Mouse (Mus musculus) testis, postnatal 10 days (tissue): ENCODE data around the gene Dpp6.

ENCODE experiments used
- DNase-seq: peaks from one replicate; pipeline ENCODE4 v3.0.0; 2021; ENCODE audit warnings: low spot score

Gene Dpp6

GRCm38 (mm10) chr5:27203131-27203530, 386.1 kb downstream of the Dpp6 start:
- DNase-seq, result no peak

GRCm38 (mm10) chr5:27204721-27205120, 387.7 kb downstream of the Dpp6 start:
- DNase-seq, result no peak

GRCm38 (mm10) chr5:27205754-27206153, 388.8 kb downstream of the Dpp6 start:
- DNase-seq, result no peak

- DNase-seq, result no peak
Measured at GRCm38 (mm10) chr5:27206213-27206612, 389.2 kb downstream of the Dpp6 start.

GRCm38 (mm10) chr5:27220116-27220515, 403.1 kb downstream of the Dpp6 start:
- DNase-seq, result no peak

- no peak for DNase-seq
Measured at GRCm38 (mm10) chr5:27242078-27242477, 425.1 kb downstream of the Dpp6 start.

- no peak for DNase-seq
Measured at GRCm38 (mm10) chr5:27243226-27243625, 426.2 kb downstream of the Dpp6 start.

GRCm38 (mm10) chr5:27247793-27248192, 430.8 kb downstream of the Dpp6 start:
- DNase-seq, result no peak

GRCm38 (mm10) chr5:27248685-27249084, 431.7 kb downstream of the Dpp6 start:
- no peak for DNase-seq

GRCm38 (mm10) chr5:27249951-27250350, 432.9 kb downstream of the Dpp6 start:
- DNase-seq, result no peak

- no peak for DNase-seq
Measured at GRCm38 (mm10) chr5:27250906-27251305, 433.9 kb downstream of the Dpp6 start.

- DNase-seq, result no peak
Measured at GRCm38 (mm10) chr5:27251361-27251760, 434.4 kb downstream of the Dpp6 start.

GRCm38 (mm10) chr5:27255247-27255646, 438.2 kb downstream of the Dpp6 start:
- DNase-seq, result no peak

- no peak for DNase-seq
Measured at GRCm38 (mm10) chr5:27258636-27259035, 441.6 kb downstream of the Dpp6 start.

GRCm38 (mm10) chr5:27261746-27262727, 445.0 kb downstream of the Dpp6 start:
- peak; percentile 47 for DNase-seq

- no peak for DNase-seq
Measured at GRCm38 (mm10) chr5:27262751-27263150, 445.7 kb downstream of the Dpp6 start.

GRCm38 (mm10) chr5:27265281-27265680, 448.3 kb downstream of the Dpp6 start:
- DNase-seq, result no peak

GRCm38 (mm10) chr5:27271336-27271735, 454.3 kb downstream of the Dpp6 start:
- DNase-seq, result no peak

GRCm38 (mm10) chr5:27274781-27275395, 457.9 kb downstream of the Dpp6 start:
- DNase-seq, result no peak

- no peak for DNase-seq
Measured at GRCm38 (mm10) chr5:27275871-27276270, 458.9 kb downstream of the Dpp6 start.

- DNase-seq, result no peak
Measured at GRCm38 (mm10) chr5:27278120-27278645, 461.2 kb downstream of the Dpp6 start.

- no peak for DNase-seq
Measured at GRCm38 (mm10) chr5:27286876-27287275, 469.9 kb downstream of the Dpp6 start.

GRCm38 (mm10) chr5:27291378-27291777, 474.4 kb downstream of the Dpp6 start:
- no peak for DNase-seq
